Mouse (Mus musculus) ES-CJ7 (cell line): ENCODE measurements around the gene Tmem108.

Source experiments
- DNase-seq: peaks from one replicate; pipeline ENCODE4 v3.0.0; 2011; ENCODE audit warnings: low read depth, low spot score

Tmem108 gene

GRCm38 (mm10) chr9:103636847-103637246 lies 124.8 kb downstream of the Tmem108 start:
- DNase-seq, result peak; percentile 14

GRCm38 (mm10) chr9:103628861-103629469 lies 132.7 kb downstream of the Tmem108 start:
- DNase-seq, result no peak

GRCm38 (mm10) chr9:103627404-103627900 lies 134.2 kb downstream of the Tmem108 start:
- DNase-seq, result no peak

- no peak for DNase-seq
These were observed 135.5 kb downstream of the Tmem108 start for GRCm38 (mm10) chr9:103626156-103626555.

GRCm38 (mm10) chr9:103624649-103625048 lies 137.0 kb downstream of the Tmem108 start:
- peak; percentile 86 for DNase-seq

- DNase-seq, result no peak
These were observed 137.9 kb downstream of the Tmem108 start for GRCm38 (mm10) chr9:103623560-103624316.

- DNase-seq, result no peak
These were observed 138.6 kb downstream of the Tmem108 start for GRCm38 (mm10) chr9:103622988-103623387.

- no peak for DNase-seq
These were observed 139.8 kb downstream of the Tmem108 start for GRCm38 (mm10) chr9:103621870-103622269.

GRCm38 (mm10) chr9:103620517-103621212 lies 141.0 kb downstream of the Tmem108 start:
- DNase-seq, result no peak

GRCm38 (mm10) chr9:103614260-103614659 lies 147.4 kb downstream of the Tmem108 start:
- no peak for DNase-seq

GRCm38 (mm10) chr9:103608161-103609058 lies 153.2 kb downstream of the Tmem108 start:
- DNase-seq, result no peak

GRCm38 (mm10) chr9:103606056-103606455 lies 155.6 kb downstream of the Tmem108 start:
- DNase-seq, result no peak

- no peak for DNase-seq
These were observed 157.8 kb downstream of the Tmem108 start for GRCm38 (mm10) chr9:103603792-103604191.

- DNase-seq, result no peak
These were observed 159.8 kb downstream of the Tmem108 start for GRCm38 (mm10) chr9:103601878-103602277.

GRCm38 (mm10) chr9:103600834-103601233 lies 160.8 kb downstream of the Tmem108 start:
- peak; percentile 27 for DNase-seq

GRCm38 (mm10) chr9:103599908-103600307 lies 161.7 kb downstream of the Tmem108 start:
- no peak for DNase-seq

- no peak for DNase-seq
These were observed 163.8 kb downstream of the Tmem108 start for GRCm38 (mm10) chr9:103597861-103598260.

GRCm38 (mm10) chr9:103595190-103595837 lies 166.3 kb downstream of the Tmem108 start:
- peak; percentile 11 for DNase-seq

- no peak for DNase-seq
These were observed 167.0 kb downstream of the Tmem108 start for GRCm38 (mm10) chr9:103594423-103595189.

GRCm38 (mm10) chr9:103593079-103593478 lies 168.6 kb downstream of the Tmem108 start:
- DNase-seq, result no peak
